Mouse (Mus musculus) liver, embryonic 15.5 days (tissue): Measurements from ENCODE around the gene Gpd2. TPM values are rescaled to one million over a fixed set of nuclear protein-coding genes. Genes with fewer than 3 reads are reported as not detected.
A peak's percentile ranks its signal among the peaks of the same experiment; 100 is the strongest.

ENCODE experiments used
- ATAC-seq: fragments of 200-750 bp; cut with Nextera tagmentation; 2 replicates; pipeline ENCODE4 v1.8.0; 2017; ENCODE audit warnings: moderate number of reproducible peaks, mild to moderate bottlenecking, moderate library complexity; ENCODE audit not compliant: insufficient read depth
- H3K27ac ChIP-seq: fragments of 300-500 bp; sonication (generic); replicated peaks from 2 replicates; pipeline ENCODE4 v1.5.1; 2015; ENCODE audit warnings: mild to moderate bottlenecking, inconsistent platforms
- H3K27me3 ChIP-seq: fragments of 300-500 bp; sonication (generic); 2 replicates; pipeline ENCODE4 v1.6.1; 2015; ENCODE audit warnings: mild to moderate bottlenecking, inconsistent platforms
- H3K36me3 ChIP-seq: fragments of 300-500 bp; sonication (generic); replicated peaks from 2 replicates; pipeline ENCODE4 v1.6.1; 2015; ENCODE audit warnings: moderate library complexity, mild to moderate bottlenecking, inconsistent platforms
- H3K4me1 ChIP-seq: fragments of 300-500 bp; sonication (generic); replicated peaks from 2 replicates; pipeline ENCODE4 v1.6.1; 2015; ENCODE audit warnings: inconsistent platforms
- H3K4me2 ChIP-seq: fragments of 300-500 bp; sonication (generic); 2 replicates; pipeline ENCODE4 v1.6.1; 2015; ENCODE audit warnings: moderate library complexity, mild to moderate bottlenecking, inconsistent platforms
- H3K4me3 ChIP-seq: fragments of 300-500 bp; sonication (generic); replicated peaks from 2 replicates; pipeline ENCODE4 v1.5.1; 2015; ENCODE audit warnings: mild to moderate bottlenecking, inconsistent platforms
- H3K9ac ChIP-seq: fragments of 300-500 bp; sonication (generic); 2 replicates; pipeline ENCODE4 v1.6.1; 2015; ENCODE audit warnings: moderate library complexity, mild to moderate bottlenecking, inconsistent platforms
- H3K9me3 ChIP-seq: fragments of 300-500 bp; sonication (generic); replicated peaks from 2 replicates; pipeline ENCODE4 v1.6.1; 2016; ENCODE audit warnings: inconsistent platforms
- WGBS: fragments of 180-500 bp; shearing (Covaris S2); methylation state at CpG from one replicate; pipeline ENCODE4 v1.1.7; 2015; ENCODE audit warnings: mixed read lengths; ENCODE audit not compliant: insufficient replicate concordance; 5-methylcytosine and 5-hydroxymethylcytosine counted together
- polyA plus RNA-seq: library from polyadenylated mRNA; unstranded; fragments of >200 nt; fragmentation: Nextera tagmentation; extraction: Ambion mirVana; gene quantifications from 2 replicates; pipeline ENCODE4 v1.2.1, GENCODE M21; 2015

Gene Gpd2
- polyA plus RNA-seq, 1 experiment from 2014 or later: 5.6 TPM

DNA sequence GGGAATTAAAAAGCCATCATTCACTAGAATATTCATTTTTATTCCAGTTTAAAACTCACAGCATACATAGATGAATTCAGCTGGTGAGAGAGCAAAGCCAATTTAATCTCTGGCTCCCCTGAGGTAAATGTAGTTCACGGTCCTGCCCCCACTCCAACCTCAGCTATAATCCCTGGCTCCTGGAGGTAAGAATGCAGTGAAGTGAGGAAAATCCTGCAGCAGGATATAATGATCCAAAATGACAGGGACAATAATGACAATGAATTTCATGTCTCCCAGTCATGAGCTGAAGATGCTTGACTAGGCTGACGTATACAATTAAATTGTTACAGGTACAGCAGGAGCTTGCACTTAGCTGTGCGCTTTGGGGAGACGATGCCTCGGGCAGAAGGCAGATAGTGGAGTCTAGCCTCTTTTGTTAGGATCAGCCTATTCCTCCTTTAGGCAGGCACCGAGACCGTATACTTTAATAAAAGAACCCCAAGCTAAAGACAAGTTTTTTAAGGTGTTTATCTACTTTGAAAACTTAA is 74.9 kb downstream of the Gpd2 start:
- Histone ChIP-seq H3K4me2 (no peak overlapping the region), H3K27ac (no peak overlapping the region), H3K9ac (no peak overlapping the region), H3K36me3 (no peaks in the 10 kb centered on the region), H3K4me1 (no peaks in the 10 kb centered on the region), H3K9me3 (no peaks in the 10 kb centered on the region), H3K27me3 (no peaks in the 10 kb centered on the region), H3K4me3 (no peak overlapping the region)
- no peak for ATAC-seq
- WGBS: 76% methylated on average over 7 of the region's 7 CpGs

DNA sequence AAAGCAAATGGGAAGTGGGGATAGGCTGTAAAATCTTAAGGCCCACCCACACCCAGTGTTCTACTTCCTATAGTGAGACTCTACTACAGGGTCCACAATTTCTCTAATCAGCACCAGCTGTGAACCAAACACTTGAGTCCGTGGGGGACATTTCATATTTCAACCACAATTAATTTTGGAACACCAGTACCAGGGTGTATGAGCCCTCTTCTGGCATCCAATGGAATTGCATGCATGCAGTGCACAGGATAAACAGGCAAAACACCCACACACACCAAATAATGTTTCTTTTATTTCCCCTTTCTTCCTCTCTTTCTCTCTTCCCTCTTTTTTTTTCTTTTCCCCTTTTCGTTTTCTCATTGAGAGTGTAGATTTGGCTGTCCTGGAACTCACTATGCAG is 78.6 kb downstream of the Gpd2 start:
- no peaks in the 10 kb centered on the region for H3K27me3 ChIP-seq
- no peak for ATAC-seq
- no peak overlapping the region for H3K27ac ChIP-seq
- H3K4me1 ChIP-seq: no peaks in the 10 kb centered on the region
- no peaks in the 10 kb centered on the region for H3K36me3 ChIP-seq
- H3K4me3 ChIP-seq: no peak overlapping the region
- 20% methylated on average over 2 of the region's 2 CpGs for WGBS
- H3K9me3 ChIP-seq: no peaks in the 10 kb centered on the region
- no peak overlapping the region for H3K4me2 ChIP-seq
- no peak overlapping the region for H3K9ac ChIP-seq

DNA sequence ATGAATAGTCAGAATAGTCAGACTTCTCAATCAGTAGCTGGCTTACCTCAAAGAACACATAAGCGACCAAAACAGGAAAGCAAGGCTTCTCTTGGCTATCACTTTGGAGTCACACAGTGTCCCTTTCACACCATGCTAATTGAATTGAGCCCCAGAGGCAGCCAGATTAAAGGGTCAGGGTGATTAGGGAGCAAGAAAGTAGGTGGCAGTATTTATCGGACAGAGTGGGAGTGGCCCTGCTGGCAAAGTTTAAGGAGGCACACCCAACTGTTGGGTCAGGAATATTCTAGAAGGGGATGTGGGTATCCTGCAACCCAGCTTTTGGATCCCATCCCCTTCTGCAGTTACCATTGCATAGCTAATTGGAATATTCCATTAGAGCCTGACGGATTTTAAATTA is 80.9 kb downstream of the Gpd2 start:
- H3K36me3 ChIP-seq: no peaks in the 10 kb centered on the region
- no peak overlapping the region for H3K27ac ChIP-seq
- 53% methylated on average over 3 of the region's 3 CpGs for WGBS
- H3K9me3 ChIP-seq: no peaks in the 10 kb centered on the region
- no peak overlapping the region for H3K4me3 ChIP-seq
- no peak for ATAC-seq
- H3K27me3 ChIP-seq: no peaks in the 10 kb centered on the region
- no peak overlapping the region for H3K4me2 ChIP-seq
- no peak overlapping the region for H3K9ac ChIP-seq
- H3K4me1 ChIP-seq: no peaks in the 10 kb centered on the region

DNA sequence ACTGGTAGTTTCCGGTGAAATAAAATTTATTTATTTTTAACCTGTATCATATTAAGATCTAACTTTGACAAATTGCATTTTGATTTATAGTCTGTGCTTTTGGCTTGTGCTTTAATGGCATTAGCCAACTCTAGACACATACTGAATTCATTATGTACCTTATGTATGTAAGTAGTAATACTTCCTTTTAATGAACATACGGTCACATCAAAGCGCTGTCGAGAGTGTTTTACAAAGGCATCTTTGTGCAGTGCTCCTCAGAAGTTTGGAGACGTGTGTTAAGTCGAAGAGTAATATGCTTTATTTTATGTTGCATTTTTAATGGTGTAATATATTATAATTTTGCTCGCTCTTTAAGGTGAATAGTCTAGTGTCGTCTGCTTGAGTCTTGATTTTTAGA is 88.7 kb downstream of the Gpd2 start:
- 81% methylated on average over 8 of the region's 8 CpGs for WGBS

DNA sequence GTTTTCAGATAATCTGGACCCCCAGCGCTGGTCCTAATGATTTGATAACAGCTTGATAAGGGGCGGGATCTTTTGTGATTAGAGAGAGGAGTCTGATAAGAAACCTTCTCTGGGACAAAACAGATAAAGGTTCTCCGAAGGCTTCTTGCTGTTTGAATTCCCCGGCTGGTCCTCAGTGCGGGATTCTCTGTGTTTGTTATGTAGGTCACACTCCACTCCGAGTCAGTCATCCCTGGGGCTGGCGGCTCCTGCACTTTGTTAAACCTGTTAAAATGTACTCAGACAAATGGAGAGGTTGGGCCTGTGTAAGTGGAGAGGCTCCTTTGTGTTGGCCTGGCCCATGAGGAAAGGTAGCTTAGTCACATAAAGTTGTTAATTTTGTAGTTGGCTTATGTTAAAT is 91.9 kb downstream of the Gpd2 start:
- Histone ChIP-seq H3K9me3 (no peaks in the 10 kb centered on the region), H3K27ac (no peak overlapping the region), H3K27me3 (no peaks in the 10 kb centered on the region), H3K4me1 (no peaks in the 10 kb centered on the region), H3K9ac (no peak overlapping the region), H3K4me2 (no peak overlapping the region), H3K36me3 (no peaks in the 10 kb centered on the region), H3K4me3 (no peak overlapping the region)
- 52% methylated on average over 7 of the region's 7 CpGs for WGBS
- no peak for ATAC-seq

More for the DNA sequence above, 88.7 kb downstream of the Gpd2 start:
- ATAC-seq: no peak
- H3K4me1 ChIP-seq: no peaks in the 10 kb centered on the region
- H3K9ac ChIP-seq: no peak overlapping the region
- no peaks in the 10 kb centered on the region for H3K9me3 ChIP-seq
- no peaks in the 10 kb centered on the region for H3K27me3 ChIP-seq
- H3K36me3 ChIP-seq: no peaks in the 10 kb centered on the region
- H3K27ac ChIP-seq: no peak overlapping the region
- H3K4me2 ChIP-seq: no peak overlapping the region
- H3K4me3 ChIP-seq: no peak overlapping the region

DNA sequence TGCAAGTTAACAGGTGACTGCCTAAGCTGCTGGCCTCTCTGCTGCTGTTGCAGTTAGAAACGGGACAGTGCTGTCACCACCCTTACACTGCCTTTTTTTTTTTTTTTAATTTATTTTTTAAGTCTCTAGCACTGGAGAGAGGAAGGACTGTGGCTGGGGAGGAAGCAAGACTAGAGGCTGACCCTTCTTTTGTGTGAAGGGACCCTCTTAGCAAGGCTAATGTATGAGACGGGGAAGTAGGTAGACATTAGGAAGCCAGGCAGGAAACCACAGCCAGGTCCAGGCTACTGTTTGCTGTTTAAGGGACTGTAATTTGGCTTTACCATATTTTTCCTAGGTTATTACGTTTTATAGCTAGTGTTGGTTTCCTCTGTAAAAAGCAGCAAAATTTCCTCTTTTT is 93.4 kb downstream of the Gpd2 start:
- Histone ChIP-seq H3K9me3 (no peaks in the 10 kb centered on the region), H3K27me3 (no peaks in the 10 kb centered on the region), H3K4me2 (no peak overlapping the region), H3K9ac (no peak overlapping the region), H3K4me3 (no peak overlapping the region), H3K27ac (no peak overlapping the region), H3K36me3 (no peaks in the 10 kb centered on the region), H3K4me1 (no peaks in the 10 kb centered on the region)
- ATAC-seq: no peak
- WGBS: 25% methylated on average over 3 of the region's 3 CpGs

DNA sequence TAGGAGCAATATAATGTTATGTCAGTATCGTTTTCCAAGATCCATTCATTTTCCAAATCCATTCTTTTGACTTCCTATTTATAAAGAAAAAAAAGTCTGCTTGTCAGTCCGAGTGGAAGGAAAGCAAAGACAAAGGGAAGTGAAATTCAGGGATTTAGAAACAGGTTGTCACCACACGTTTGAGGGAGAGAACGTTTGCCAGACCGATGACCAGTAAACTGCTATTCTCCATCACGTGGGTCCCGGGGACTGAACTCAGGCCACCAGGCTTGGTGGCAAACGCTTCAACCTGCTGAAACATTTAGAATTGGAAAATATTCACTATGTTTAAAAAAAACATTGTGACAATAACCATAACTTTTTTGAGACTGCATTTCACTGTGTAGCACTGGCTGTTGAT is 93.8 kb downstream of the Gpd2 start:
- no peak overlapping the region for H3K27ac ChIP-seq
- no peaks in the 10 kb centered on the region for H3K9me3 ChIP-seq
- 53% methylated on average over 8 of the region's 8 CpGs for WGBS
- H3K4me1 ChIP-seq: no peaks in the 10 kb centered on the region
- H3K4me3 ChIP-seq: no peak overlapping the region
- no peaks in the 10 kb centered on the region for H3K27me3 ChIP-seq
- no peak for ATAC-seq
- H3K36me3 ChIP-seq: no peaks in the 10 kb centered on the region
- no peak overlapping the region for H3K4me2 ChIP-seq
- H3K9ac ChIP-seq: no peak overlapping the region

DNA sequence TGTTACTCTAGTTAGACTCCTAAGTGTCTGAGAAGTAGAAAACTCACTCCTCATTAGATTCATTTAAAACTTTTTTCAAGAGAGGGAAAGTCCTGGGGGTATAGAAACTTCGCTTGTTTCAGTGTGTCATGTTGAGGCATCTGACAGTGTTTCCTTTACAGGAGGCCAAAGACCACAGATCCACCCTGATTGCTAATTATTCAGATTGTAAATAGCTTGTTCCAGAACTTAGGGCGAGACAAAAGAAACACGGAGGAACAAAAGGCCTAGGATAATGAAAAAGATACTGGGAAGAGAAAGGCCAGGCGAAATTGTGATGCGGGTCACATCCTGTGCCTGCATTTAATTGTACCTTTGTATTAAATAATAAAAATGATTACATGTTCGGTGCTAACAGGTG is 96.0 kb downstream of the Gpd2 start:
- Histone ChIP-seq H3K27ac (no peak overlapping the region), H3K9ac (no peak overlapping the region), H3K4me2 (no peak overlapping the region), H3K4me1 (no peaks in the 10 kb centered on the region), H3K27me3 (no peaks in the 10 kb centered on the region), H3K36me3 (no peaks in the 10 kb centered on the region), H3K4me3 (no peak overlapping the region), H3K9me3 (no peaks in the 10 kb centered on the region)
- 78% methylated on average over 6 of the region's 6 CpGs for WGBS
- no peak for ATAC-seq

DNA sequence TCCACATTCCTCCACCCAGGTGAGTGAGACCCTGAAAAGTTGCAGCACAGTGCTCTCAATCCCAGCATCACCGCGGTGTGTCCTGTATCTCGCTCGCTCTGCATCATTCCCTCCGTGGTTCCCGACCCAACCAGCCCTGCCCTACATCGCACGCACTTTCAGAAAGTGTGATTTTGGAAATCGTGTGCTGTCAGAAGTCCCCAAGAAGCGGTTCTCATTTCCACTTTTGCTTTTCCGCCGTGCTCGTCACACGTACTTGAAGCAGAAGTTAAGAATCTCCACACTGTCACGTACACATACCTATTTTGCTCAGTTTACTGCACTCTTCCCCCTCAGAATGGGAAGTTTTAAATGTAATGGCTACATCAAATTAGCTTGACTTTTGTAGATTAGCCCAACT is 98.0 kb downstream of the Gpd2 start:
- WGBS: 81% methylated on average over 15 of the region's 15 CpGs
- no peak overlapping the region for H3K4me2 ChIP-seq
- H3K27ac ChIP-seq: no peak overlapping the region
- no peak for ATAC-seq
- no peaks in the 10 kb centered on the region for H3K9me3 ChIP-seq
- H3K4me3 ChIP-seq: no peak overlapping the region
- no peaks in the 10 kb centered on the region for H3K4me1 ChIP-seq
- no peaks in the 10 kb centered on the region for H3K27me3 ChIP-seq
- no peak overlapping the region for H3K9ac ChIP-seq
- no peaks in the 10 kb centered on the region for H3K36me3 ChIP-seq

DNA sequence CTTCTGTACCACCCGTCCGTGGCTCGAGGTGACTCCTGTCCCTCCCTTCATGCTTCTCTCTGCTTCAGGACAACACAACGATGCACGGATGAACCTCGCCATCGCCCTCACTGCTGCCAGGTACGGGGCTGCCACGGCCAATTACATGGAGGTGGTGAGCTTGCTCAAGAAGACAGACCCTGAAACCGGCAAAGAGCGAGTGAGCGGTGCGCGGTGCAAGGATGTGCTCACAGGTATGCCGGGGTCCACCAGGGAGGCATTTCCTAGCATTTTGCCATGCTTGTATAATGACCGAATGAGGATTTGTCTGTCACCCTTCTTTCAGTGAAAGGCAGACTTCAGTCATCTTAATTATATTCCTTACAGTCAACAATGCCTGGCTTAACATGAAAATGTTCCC is 101.3 kb downstream of the Gpd2 start:
- no peak overlapping the region for H3K4me2 ChIP-seq
- WGBS: 82% methylated on average over 16 of the region's 16 CpGs
- no peak overlapping the region for H3K9ac ChIP-seq
- H3K4me3 ChIP-seq: no peak overlapping the region
- no peaks in the 10 kb centered on the region for H3K4me1 ChIP-seq
- no peak for ATAC-seq
- no peak overlapping the region for H3K27ac ChIP-seq
- no peaks in the 10 kb centered on the region for H3K27me3 ChIP-seq
- no peaks in the 10 kb centered on the region for H3K9me3 ChIP-seq
- no peaks in the 10 kb centered on the region for H3K36me3 ChIP-seq

DNA sequence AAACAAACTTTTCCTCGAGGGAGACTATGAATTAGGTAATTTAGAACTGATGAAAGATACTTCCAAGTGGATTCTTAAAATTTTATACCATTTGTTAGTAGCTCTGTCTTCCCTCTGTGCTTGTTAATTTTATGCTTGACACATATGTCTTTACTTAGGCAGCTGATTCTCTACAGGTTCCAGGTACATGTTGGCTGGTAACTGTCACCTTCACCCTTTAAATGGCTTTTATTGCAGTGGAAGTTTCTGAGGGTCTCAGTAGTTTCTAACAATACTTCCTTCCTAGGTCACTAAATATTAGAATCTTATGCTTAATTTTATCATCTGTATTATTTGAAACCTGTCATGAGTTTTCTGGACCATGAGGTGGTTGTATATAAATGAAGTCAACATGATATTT is 105.5 kb downstream of the Gpd2 start:
- Histone ChIP-seq H3K27me3 (no peaks in the 10 kb centered on the region), H3K9ac (no peak overlapping the region), H3K27ac (no peak overlapping the region), H3K4me3 (no peak overlapping the region), H3K4me1 (no peaks in the 10 kb centered on the region), H3K9me3 (no peaks in the 10 kb centered on the region), H3K4me2 (no peak overlapping the region), H3K36me3 (no peaks in the 10 kb centered on the region)
- 48% methylated on average over 1 of the region's 1 CpGs for WGBS
- ATAC-seq: no peak

DNA sequence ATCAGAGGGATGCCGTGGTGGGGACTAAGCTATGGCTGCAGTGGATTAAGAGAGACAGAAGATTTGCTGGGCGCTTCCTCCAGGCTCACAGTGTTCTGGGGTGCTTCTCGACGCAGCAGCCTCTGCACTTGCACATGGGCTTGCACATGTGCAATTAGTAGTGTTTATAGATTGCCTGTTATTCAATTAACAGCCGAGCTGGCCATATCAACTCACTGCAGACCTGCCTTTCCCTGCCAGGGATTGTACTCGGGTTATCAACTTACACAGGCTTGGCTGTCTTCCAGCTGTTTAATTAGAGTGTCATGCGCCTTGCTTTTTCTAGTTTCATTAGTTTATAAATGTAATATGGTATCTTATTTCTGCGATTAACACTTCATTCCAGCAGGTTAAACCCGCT is 113.2 kb downstream of the Gpd2 start:
- no peaks in the 10 kb centered on the region for H3K36me3 ChIP-seq
- H3K9me3 ChIP-seq: no peaks in the 10 kb centered on the region
- no peaks in the 10 kb centered on the region for H3K27me3 ChIP-seq
- peaks cover 10% of the 10 kb centered on the region for H3K4me1 ChIP-seq
- H3K4me2 ChIP-seq: no peak overlapping the region
- 30% methylated on average over 9 of the region's 9 CpGs for WGBS
- no peak overlapping the region for H3K9ac ChIP-seq
- ATAC-seq: peak; percentile 79
- no peak overlapping the region for H3K27ac ChIP-seq
- no peak overlapping the region for H3K4me3 ChIP-seq
